Mouse (Mus musculus): ENCODE measurements around the gene Sulf2.

Sulf2 gene

GRCm38 (mm10) chr2:166150584-166150983 lies 4.9 kb downstream of the Sulf2 start:
- DNase-seq (ENCODE audit: low read depth, low spot score), result no peak

- DNase-seq (ENCODE audit: low read depth, low spot score), result no peak
Measured at GRCm38 (mm10) chr2:166149482-166149881, 6.0 kb downstream of the Sulf2 start.

- DNase-seq (ENCODE audit: low read depth, low spot score), result no peak
Measured at GRCm38 (mm10) chr2:166148672-166149332, 6.7 kb downstream of the Sulf2 start.

GRCm38 (mm10) chr2:166147930-166148651 lies 7.4 kb downstream of the Sulf2 start:
- no peak for DNase-seq (ENCODE audit: low read depth, low spot score)

GRCm38 (mm10) chr2:166146446-166146845 lies 9.0 kb downstream of the Sulf2 start:
- no peak for DNase-seq (ENCODE audit: low read depth, low spot score)

GRCm38 (mm10) chr2:166145031-166145430 lies 10.4 kb downstream of the Sulf2 start:
- no peak for DNase-seq (ENCODE audit: low read depth, low spot score)

- no peak for DNase-seq (ENCODE audit: low read depth, low spot score)
Measured at GRCm38 (mm10) chr2:166143871-166144270, 11.6 kb downstream of the Sulf2 start.

GRCm38 (mm10) chr2:166142561-166143112 lies 12.8 kb downstream of the Sulf2 start:
- DNase-seq (ENCODE audit: low read depth, low spot score), result no peak

GRCm38 (mm10) chr2:166141910-166142309 lies 13.6 kb downstream of the Sulf2 start:
- DNase-seq (ENCODE audit: low read depth, low spot score), result no peak

- DNase-seq (ENCODE audit: low read depth, low spot score), result no peak
Measured at GRCm38 (mm10) chr2:166141039-166141438, 14.4 kb downstream of the Sulf2 start.

GRCm38 (mm10) chr2:166140427-166140826 lies 15.0 kb downstream of the Sulf2 start:
- no peak for DNase-seq (ENCODE audit: low read depth, low spot score)

GRCm38 (mm10) chr2:166138308-166138707 lies 17.2 kb downstream of the Sulf2 start:
- DNase-seq (ENCODE audit: low read depth, low spot score), result no peak

GRCm38 (mm10) chr2:166137467-166137866 lies 18.0 kb downstream of the Sulf2 start:
- DNase-seq (ENCODE audit: low read depth, low spot score), result no peak

GRCm38 (mm10) chr2:166135711-166136485 lies 19.6 kb downstream of the Sulf2 start:
- no peak for DNase-seq (ENCODE audit: low read depth, low spot score)

GRCm38 (mm10) chr2:166128756-166129155 lies 26.7 kb downstream of the Sulf2 start:
- no peak for DNase-seq (ENCODE audit: low read depth, low spot score)

GRCm38 (mm10) chr2:166128032-166128431 lies 27.4 kb downstream of the Sulf2 start:
- DNase-seq (ENCODE audit: low read depth, low spot score), result no peak

- no peak for DNase-seq (ENCODE audit: low read depth, low spot score)
Measured at GRCm38 (mm10) chr2:166126343-166126742, 29.1 kb downstream of the Sulf2 start.

GRCm38 (mm10) chr2:166125492-166126252 lies 29.8 kb downstream of the Sulf2 start:
- DNase-seq (ENCODE audit: low read depth, low spot score), result no peak

- no peak for DNase-seq (ENCODE audit: low read depth, low spot score)
Measured at GRCm38 (mm10) chr2:166125033-166125432, 30.4 kb downstream of the Sulf2 start.

- no peak for DNase-seq (ENCODE audit: low read depth, low spot score)
Measured at GRCm38 (mm10) chr2:166122781-166123180, 32.7 kb downstream of the Sulf2 start.

- no peak for DNase-seq (ENCODE audit: low read depth, low spot score)
Measured at GRCm38 (mm10) chr2:166121681-166122355, 33.6 kb downstream of the Sulf2 start.
